Mouse (Mus musculus) c-Kit-positive CD71-negative TER-119-negative erythroid progenitor cells, embryonic 14.5 days (primary cell): ENCODE results near the gene Add3.
A peak's percentile ranks its signal among the peaks of the same experiment; 100 is the strongest.

Source experiments
- DNase-seq: peaks from one replicate; pipeline ENCODE4 v3.0.0-alpha.2; 2013; ENCODE audit warnings: low read depth

The Add3 gene

GRCm38 (mm10) chr19:53233586-53233985 is 93.3 kb downstream of the Add3 start:
- no peak for DNase-seq

GRCm38 (mm10) chr19:53241806-53242205 is 101.6 kb downstream of the Add3 start:
- DNase-seq: no peak

GRCm38 (mm10) chr19:53243956-53244355 is 103.7 kb downstream of the Add3 start:
- DNase-seq: no peak

GRCm38 (mm10) chr19:53247558-53247957 is 107.3 kb downstream of the Add3 start:
- DNase-seq: no peak

GRCm38 (mm10) chr19:53248023-53248494 is 107.8 kb downstream of the Add3 start:
- peak; percentile 51 for DNase-seq

- no peak for DNase-seq
These were observed 110.8 kb downstream of the Add3 start for GRCm38 (mm10) chr19:53251015-53251414.

GRCm38 (mm10) chr19:53251656-53252055 is 111.4 kb downstream of the Add3 start:
- no peak for DNase-seq

GRCm38 (mm10) chr19:53252111-53253028 is 112.1 kb downstream of the Add3 start:
- no peak for DNase-seq

GRCm38 (mm10) chr19:53256361-53256760 is 116.1 kb downstream of the Add3 start:
- DNase-seq: no peak

- no peak for DNase-seq
These were observed 116.8 kb downstream of the Add3 start for GRCm38 (mm10) chr19:53256991-53257594.

GRCm38 (mm10) chr19:53257631-53258560 is 117.7 kb downstream of the Add3 start:
- DNase-seq: no peak

GRCm38 (mm10) chr19:53258740-53259506 is 118.7 kb downstream of the Add3 start:
- DNase-seq: no peak

- DNase-seq: no peak
These were observed 119.3 kb downstream of the Add3 start for GRCm38 (mm10) chr19:53259541-53259940.

- DNase-seq: no peak
These were observed 120.0 kb downstream of the Add3 start for GRCm38 (mm10) chr19:53260261-53260660.

GRCm38 (mm10) chr19:53260828-53261227 is 120.6 kb downstream of the Add3 start:
- DNase-seq: no peak

GRCm38 (mm10) chr19:53262061-53262460 is 121.8 kb downstream of the Add3 start:
- DNase-seq: no peak

GRCm38 (mm10) chr19:53263859-53264733 is 123.9 kb downstream of the Add3 start:
- DNase-seq: no peak

GRCm38 (mm10) chr19:53264821-53265727 is 124.8 kb downstream of the Add3 start:
- no peak for DNase-seq

- no peak for DNase-seq
These were observed 127.1 kb downstream of the Add3 start for GRCm38 (mm10) chr19:53267305-53267704.
